Mouse (Mus musculus): ENCODE data around the gene Syde2. TPM values are rescaled to one million over a fixed set of nuclear protein-coding genes. Genes with fewer than 3 reads are reported as not detected.
A peak's percentile ranks its signal among the peaks of the same experiment; 100 is the strongest.

The Syde2 gene
- 0.34 TPM in 1 of 2 replicates, not detected in the other for total RNA-seq (2014; fragmentation: Nextera tagmentation)
- total RNA-seq (2017), result 0.12 and 0.76 TPM in 2 replicates
- polyA plus RNA-seq (2012), result 0.02 TPM in 1 of 2 replicates, not detected in the other

DNA sequence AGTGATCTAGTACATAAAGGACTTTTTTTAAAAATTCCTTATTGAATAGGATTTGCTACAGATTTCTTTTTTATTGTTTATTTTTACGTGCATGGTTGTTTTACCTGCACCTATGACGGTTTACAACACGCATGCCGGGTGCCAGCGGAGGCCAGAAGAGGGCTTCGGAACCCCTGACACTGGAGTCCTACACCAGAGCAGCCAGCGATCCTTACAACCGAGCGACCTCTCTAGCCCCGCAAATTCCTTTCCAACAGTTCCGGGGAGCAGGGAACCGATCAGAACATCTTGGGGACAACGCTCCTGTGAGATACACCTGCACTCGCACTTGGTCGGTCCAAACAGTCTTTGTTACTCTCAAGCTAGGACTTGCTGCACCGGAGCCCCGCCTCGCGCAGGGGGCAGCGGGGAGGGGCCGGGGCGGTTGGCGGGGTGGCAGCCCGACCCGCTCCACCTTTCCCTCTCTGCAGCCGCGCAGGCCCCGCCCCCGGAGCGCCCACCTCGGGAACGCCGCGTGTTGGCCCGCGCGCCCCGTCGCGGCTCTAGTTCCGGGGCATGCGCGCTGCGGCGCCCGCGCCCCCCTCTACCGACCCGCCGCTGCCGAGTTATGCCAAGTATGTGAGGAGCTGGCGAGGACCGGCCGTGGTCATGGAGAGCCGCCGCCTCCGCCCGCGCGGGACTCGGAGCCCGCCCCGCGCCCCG lies at the start of gene Syde2:
Syde2 (plus strand) TSS at position 603 of the 702 bp plus-strand sequence.
- H3K36me3 ChIP-seq (replicated peaks), result peaks cover 4% of the 10 kb centered on the region
- H3K9me3 ChIP-seq (replicated peaks), result peaks cover 22% of the 10 kb centered on the region
- TF ChIP-seq POLR2AphosphoS5 (IDR thresholded peaks at IDR 0.05; ENCODE audit: insufficient replicate concordance, low read depth, low read length) (no peak), GATA2 (IDR thresholded peaks at IDR 0.05; ENCODE audit: borderline replicate concordance, low read depth, low read length) (no peak), TAL1 (conservative IDR thresholded peaks at IDR 0.05; ENCODE audit: low read depth, low read length) (no peak), GATA1 (IDR thresholded peaks at IDR 0.05; ENCODE audit: borderline replicate concordance, low read length) (no peak), CTCF (IDR thresholded peaks at IDR 0.05; ENCODE audit: low read depth, low read length) (no peak)
- ATAC-seq (ENCODE audit: extremely low read depth, insufficient number of reproducible peaks, low FRiP score, poor library complexity, severe bottlenecking), result no peak
- H3K4me1 ChIP-seq (ENCODE audit: insufficient read depth, low read depth, low read length), result peaks cover 15% of the 10 kb centered on the region; the same call in 1 of the 2 replicates
- no peaks in the 10 kb centered on the region for H3K27me3 ChIP-seq (ENCODE audit: insufficient read depth, low read length)
- peak within 1 kb of the TSS; percentile 7; the same call in 1 of the 2 replicates for H3K4me3 ChIP-seq (ENCODE audit: low read depth, low read length)
- no peak for DNase-seq (ENCODE audit: low spot score)

DNA sequence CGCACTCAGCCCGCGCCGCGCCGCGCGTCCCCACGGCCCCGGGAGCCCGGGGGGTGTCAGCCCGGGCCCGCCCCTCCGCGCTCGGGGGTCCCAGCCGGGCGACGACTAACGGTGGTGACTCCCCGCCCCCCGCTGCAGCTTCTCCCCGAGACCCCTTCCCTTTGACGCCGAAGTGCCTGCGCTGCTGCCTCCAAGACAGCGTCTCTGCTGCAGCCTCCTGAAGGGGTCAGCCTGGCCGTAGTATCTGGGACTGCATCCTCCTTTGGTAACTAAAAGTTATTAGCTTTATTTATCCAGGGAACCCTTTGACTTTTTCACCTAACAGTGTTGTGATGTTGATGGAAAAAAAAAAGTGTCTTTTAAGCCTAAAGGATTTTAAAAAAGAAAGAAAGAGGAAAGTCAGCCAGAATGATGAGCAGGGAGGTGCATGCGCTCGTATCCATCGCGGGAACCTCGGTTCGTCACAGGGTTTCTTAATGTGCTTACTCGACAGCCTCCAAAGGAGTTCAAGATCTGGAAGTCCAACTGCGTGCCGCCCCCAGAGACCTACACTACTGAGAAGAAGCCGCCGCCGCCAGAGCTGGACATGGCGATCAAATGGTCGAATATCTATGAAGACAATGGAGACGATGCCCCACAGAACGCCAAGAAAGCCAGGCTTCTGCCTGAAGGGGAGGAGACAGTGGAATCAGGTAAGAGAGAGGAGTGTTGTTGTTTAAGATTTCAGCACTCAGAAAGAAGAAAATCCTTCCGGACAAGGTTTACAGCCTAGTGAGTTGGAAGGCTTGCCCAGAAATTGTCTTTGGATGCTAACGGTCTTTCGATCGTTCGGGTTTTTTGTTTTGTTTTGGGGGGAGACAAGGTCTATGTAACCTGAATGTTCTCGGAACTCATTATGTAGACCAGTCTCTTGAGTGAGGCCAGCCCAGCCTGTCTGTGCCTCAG lies 49.0 kb upstream of the Syde2 start:
- DNase-seq (ENCODE audit: low spot score) (no peak), ATAC-seq (ENCODE audit: extremely low read depth, insufficient number of reproducible peaks, low FRiP score, poor library complexity, severe bottlenecking) (no peak)
- Histone ChIP-seq H3K4me3 (ENCODE audit: low read depth, low read length) (peak overlapping the region; percentile 97), H3K4me1 (ENCODE audit: insufficient read depth, low read depth, low read length) (peaks cover 48% of the 10 kb centered on the region), H3K9me3 (replicated peaks) (no peaks in the 10 kb centered on the region), H3K36me3 (replicated peaks) (peaks cover 71% of the 10 kb centered on the region), H3K27me3 (ENCODE audit: insufficient read depth, low read length) (no peaks in the 10 kb centered on the region)
- TF ChIP-seq CTCF (IDR thresholded peaks at IDR 0.05; ENCODE audit: low read depth, low read length) (no peak), POLR2AphosphoS5 (IDR thresholded peaks at IDR 0.05; ENCODE audit: insufficient replicate concordance, low read depth, low read length) (no peak), TAL1 (conservative IDR thresholded peaks at IDR 0.05; ENCODE audit: low read depth, low read length) (no peak), GATA2 (IDR thresholded peaks at IDR 0.05; ENCODE audit: borderline replicate concordance, low read depth, low read length) (no peak), GATA1 (IDR thresholded peaks at IDR 0.05; ENCODE audit: borderline replicate concordance, low read length) (no peak)

GRCm38 (mm10) chr3:145939402-145939801 lies 48.3 kb upstream of the Syde2 start:
- no peak for TF ChIP-seq CTCF (IDR thresholded peaks at IDR 0.05; ENCODE audit: low read depth, low read length)
- TF ChIP-seq TAL1 (conservative IDR thresholded peaks at IDR 0.05; ENCODE audit: low read depth, low read length), result peak; percentile 66
- Histone ChIP-seq H3K9me3 (replicated peaks) (no peaks in the 10 kb centered on the region), H3K27me3 (ENCODE audit: insufficient read depth, low read length) (no peaks in the 10 kb centered on the region), H3K4me1 (ENCODE audit: insufficient read depth, low read depth, low read length) (peaks cover 51% of the 10 kb centered on the region), H3K36me3 (replicated peaks) (peaks cover 72% of the 10 kb centered on the region), H3K4me3 (ENCODE audit: low read depth, low read length) (peak overlapping the region; percentile 97)
- ATAC-seq (ENCODE audit: extremely low read depth, insufficient number of reproducible peaks, low FRiP score, poor library complexity, severe bottlenecking), result peak; percentile 56
- peak; percentile 30 for DNase-seq (ENCODE audit: low spot score)

DNA sequence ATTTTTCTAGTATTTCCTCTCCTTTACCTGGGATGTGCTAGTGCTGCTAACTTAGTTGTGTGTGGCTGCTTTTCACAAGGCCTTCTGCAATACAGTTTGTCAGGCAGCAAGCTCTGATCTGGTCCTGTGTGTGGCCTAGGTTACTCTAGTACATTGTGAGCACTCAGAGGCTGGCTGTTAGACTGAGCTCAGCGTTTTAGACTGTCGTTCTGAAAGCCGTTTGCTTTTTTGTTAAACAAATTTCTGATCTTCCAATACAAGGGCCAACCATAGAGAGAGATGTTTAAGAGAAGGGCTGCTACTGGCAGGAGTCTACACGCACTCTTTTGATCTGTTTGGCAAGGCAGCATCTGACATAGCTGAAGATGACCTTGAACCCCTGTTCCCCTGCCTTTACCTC lies 47.7 kb upstream of the Syde2 start:
- H3K9me3 ChIP-seq (replicated peaks), result no peaks in the 10 kb centered on the region
- no peak for DNase-seq (ENCODE audit: low spot score)
- H3K4me1 ChIP-seq (ENCODE audit: insufficient read depth, low read depth, low read length), result peaks cover 54% of the 10 kb centered on the region
- peaks cover 73% of the 10 kb centered on the region for H3K36me3 ChIP-seq (replicated peaks)
- TF ChIP-seq POLR2AphosphoS5 (IDR thresholded peaks at IDR 0.05; ENCODE audit: insufficient replicate concordance, low read depth, low read length) (no peak), GATA2 (IDR thresholded peaks at IDR 0.05; ENCODE audit: borderline replicate concordance, low read depth, low read length) (no peak), CTCF (IDR thresholded peaks at IDR 0.05; ENCODE audit: low read depth, low read length) (no peak), TAL1 (conservative IDR thresholded peaks at IDR 0.05; ENCODE audit: low read depth, low read length) (no peak), GATA1 (IDR thresholded peaks at IDR 0.05; ENCODE audit: borderline replicate concordance, low read length) (no peak)
- no peak for ATAC-seq (ENCODE audit: extremely low read depth, insufficient number of reproducible peaks, low FRiP score, poor library complexity, severe bottlenecking)
- no peaks in the 10 kb centered on the region for H3K27me3 ChIP-seq (ENCODE audit: insufficient read depth, low read length)
- peak overlapping the region; percentile 97 for H3K4me3 ChIP-seq (ENCODE audit: low read depth, low read length)

- ATAC-seq (ENCODE audit: extremely low read depth, insufficient number of reproducible peaks, low FRiP score, poor library complexity, severe bottlenecking), result peak; percentile 51
- H3K4me1 ChIP-seq (ENCODE audit: insufficient read depth, low read depth, low read length), result peaks cover 72% of the 10 kb centered on the region
These were observed 45.7 kb upstream of the Syde2 start for GRCm38 (mm10) chr3:145941971-145942370.

DNA sequence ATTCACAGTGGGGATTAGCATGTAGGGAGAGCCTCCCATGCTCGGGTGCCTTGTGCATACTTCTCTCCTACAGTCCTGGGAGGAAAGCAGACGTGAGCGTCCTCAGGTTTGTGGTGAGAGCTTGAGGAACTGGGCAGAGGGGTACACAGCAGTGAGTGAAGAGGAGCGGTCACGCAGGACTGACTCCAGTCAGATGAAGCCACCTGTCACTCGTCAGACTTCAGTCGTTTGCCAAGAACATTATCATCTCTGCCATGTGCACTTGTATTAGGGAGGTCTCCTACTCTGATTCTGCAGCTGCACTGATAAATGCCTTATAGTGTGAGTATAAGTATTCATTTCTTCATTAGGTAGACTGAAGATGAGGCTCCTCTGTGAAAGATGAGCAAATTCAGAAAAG lies 43.3 kb upstream of the Syde2 start:
- DNase-seq (ENCODE audit: low spot score) (no peak), ATAC-seq (ENCODE audit: extremely low read depth, insufficient number of reproducible peaks, low FRiP score, poor library complexity, severe bottlenecking) (no peak)
- no peak for TF ChIP-seq CTCF (IDR thresholded peaks at IDR 0.05; ENCODE audit: low read depth, low read length)
- TF ChIP-seq GATA1 (IDR thresholded peaks at IDR 0.05; ENCODE audit: borderline replicate concordance, low read length), result no peak
- TF ChIP-seq TAL1 (conservative IDR thresholded peaks at IDR 0.05; ENCODE audit: low read depth, low read length), result peak; percentile 33; the same call in 1 of the 2 replicates
- H3K4me1 ChIP-seq (ENCODE audit: insufficient read depth, low read depth, low read length), result peaks cover 86% of the 10 kb centered on the region
- H3K27me3 ChIP-seq (ENCODE audit: insufficient read depth, low read length), result no peaks in the 10 kb centered on the region
- H3K36me3 ChIP-seq (replicated peaks), result peaks cover 71% of the 10 kb centered on the region
- H3K9me3 ChIP-seq (replicated peaks), result no peaks in the 10 kb centered on the region
- peak overlapping the region; percentile 35; the same call in 1 of the 2 replicates for H3K4me3 ChIP-seq (ENCODE audit: low read depth, low read length)

More at GRCm38 (mm10) chr3:145941971-145942370, 45.7 kb upstream of the Syde2 start:
- peaks cover 77% of the 10 kb centered on the region for H3K36me3 ChIP-seq (replicated peaks)
- peak; percentile 45 for DNase-seq (ENCODE audit: low spot score)
- no peaks in the 10 kb centered on the region for H3K27me3 ChIP-seq (ENCODE audit: insufficient read depth, low read length)
- no peaks in the 10 kb centered on the region for H3K9me3 ChIP-seq (replicated peaks)
- TF ChIP-seq TAL1 (conservative IDR thresholded peaks at IDR 0.05; ENCODE audit: low read depth, low read length) (no peak), CTCF (IDR thresholded peaks at IDR 0.05; ENCODE audit: low read depth, low read length) (peak; percentile 95), GATA1 (IDR thresholded peaks at IDR 0.05; ENCODE audit: borderline replicate concordance, low read length) (no peak), GATA2 (IDR thresholded peaks at IDR 0.05; ENCODE audit: borderline replicate concordance, low read depth, low read length) (no peak), POLR2AphosphoS5 (IDR thresholded peaks at IDR 0.05; ENCODE audit: insufficient replicate concordance, low read depth, low read length) (no peak)
- no peak overlapping the region; the same call in 1 of the 2 replicates for H3K4me3 ChIP-seq (ENCODE audit: low read depth, low read length)

Data from G1E (cell line).